Mouse (Mus musculus) hindbrain, embryonic 10.5 days (tissue): ENCODE measurements around the gene Cmip. TPM values are rescaled to one million over a fixed set of nuclear protein-coding genes. Genes with fewer than 3 reads are reported as not detected.
A peak's percentile ranks its signal among the peaks of the same experiment; 100 is the strongest.
"Not testable (repeated sequence)": the region's sequence is repeated elsewhere in the genome, so short reads cannot be mapped to it uniquely, and the experiment has no call there.

ENCODE experiments used
- DNase-seq: peaks from one replicate; pipeline ENCODE4 v3.0.0-alpha.2; 2017; ENCODE audit warnings: low spot score
- H3K27ac ChIP-seq: fragments of 300-500 bp; sonication (generic); 2 replicates; pipeline ENCODE4 v1.5.1; 2016; ENCODE audit warnings: mild to moderate bottlenecking, moderate library complexity
- H3K27me3 ChIP-seq: fragments of 300-500 bp; sonication (generic); 2 replicates; pipeline ENCODE4 v1.6.1; 2016; ENCODE audit warnings: mild to moderate bottlenecking; ENCODE audit not compliant: poor library complexity, insufficient read depth, severe bottlenecking
- H3K36me3 ChIP-seq: fragments of 300-500 bp; sonication (generic); 2 replicates; pipeline ENCODE4 v1.6.1; 2016; ENCODE audit warnings: mild to moderate bottlenecking, moderate library complexity
- H3K4me1 ChIP-seq: fragments of 300-500 bp; sonication (generic); replicated peaks from 2 replicates; pipeline ENCODE4 v1.6.1; 2016; ENCODE audit warnings: mild to moderate bottlenecking
- H3K4me3 ChIP-seq: fragments of 300-500 bp; sonication (generic); 2 replicates; pipeline ENCODE4 v1.5.1; 2016; ENCODE audit warnings: mild to moderate bottlenecking, moderate library complexity
- H3K9me3 ChIP-seq: fragments of 300-500 bp; sonication (generic); 2 replicates; pipeline ENCODE4 v1.6.1; 2016; ENCODE audit warnings: mild to moderate bottlenecking, moderate library complexity
- WGBS: fragments of 180-500 bp; shearing (Covaris S2); methylation state at CpG from one replicate; pipeline ENCODE4 v1.1.7; 2016; 5-methylcytosine and 5-hydroxymethylcytosine counted together
- polyA plus RNA-seq: library from polyadenylated mRNA; unstranded; fragments of >200 nt; fragmentation: Nextera tagmentation; extraction: Ambion mirVana; gene quantifications from 2 replicates; pipeline ENCODE4 v1.2.1, GENCODE M21; 2016

Gene Cmip
- polyA plus RNA-seq, 1 experiment from 2014 or later, result 14.0 TPM

DNA sequence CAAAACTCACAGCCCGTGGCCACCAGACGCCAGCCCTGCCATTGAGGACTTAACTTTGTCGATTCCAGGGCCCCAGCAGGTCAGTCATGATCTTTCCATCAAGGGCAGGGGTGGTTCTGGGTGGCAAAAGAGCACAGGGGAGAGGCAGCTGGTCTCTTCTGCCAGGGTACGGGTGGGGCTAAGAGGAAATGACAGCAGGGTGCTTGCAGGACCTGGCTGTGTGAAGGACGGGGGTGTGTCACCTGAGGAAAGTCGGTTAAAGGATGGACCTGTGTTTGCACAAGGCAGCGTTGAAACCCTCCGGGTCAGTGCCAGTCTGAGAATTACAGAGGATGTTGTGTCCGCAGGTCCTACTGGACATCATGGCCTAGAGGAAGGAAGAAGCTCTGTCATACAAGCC, 161.0 kb downstream of the Cmip start:
- no peak overlapping the region for H3K27ac ChIP-seq
- H3K4me1 ChIP-seq, result 0 out of 2 replicates have a peak, but pooled peaks cover 3% of the 10 kb centered on the region
- no peaks in the 10 kb centered on the region for H3K27me3 ChIP-seq
- no peaks in the 10 kb centered on the region for H3K9me3 ChIP-seq
- DNase-seq, result no peak
- WGBS, result 92% methylated on average over 9 of the region's 9 CpGs
- H3K4me3 ChIP-seq, result no peak overlapping the region
- peaks cover 53% of the 10 kb centered on the region for H3K36me3 ChIP-seq

GRCm38 (mm10) chr8:117420841-117421534, 164.1 kb downstream of the Cmip start:
- 0 out of 2 replicates have a peak, but pooled peaks cover 3% of the 10 kb centered on the region for H3K4me1 ChIP-seq
- no peaks in the 10 kb centered on the region for H3K27me3 ChIP-seq
- no peaks in the 10 kb centered on the region for H3K9me3 ChIP-seq
- peak overlapping the region; percentile 23; the same call in 1 of the 2 replicates for H3K27ac ChIP-seq
- H3K36me3 ChIP-seq, result peaks cover 74% of the 10 kb centered on the region
- WGBS, result 84% methylated on average over 17 of the region's 17 CpGs
- DNase-seq, result no peak
- no peak overlapping the region for H3K4me3 ChIP-seq

DNA sequence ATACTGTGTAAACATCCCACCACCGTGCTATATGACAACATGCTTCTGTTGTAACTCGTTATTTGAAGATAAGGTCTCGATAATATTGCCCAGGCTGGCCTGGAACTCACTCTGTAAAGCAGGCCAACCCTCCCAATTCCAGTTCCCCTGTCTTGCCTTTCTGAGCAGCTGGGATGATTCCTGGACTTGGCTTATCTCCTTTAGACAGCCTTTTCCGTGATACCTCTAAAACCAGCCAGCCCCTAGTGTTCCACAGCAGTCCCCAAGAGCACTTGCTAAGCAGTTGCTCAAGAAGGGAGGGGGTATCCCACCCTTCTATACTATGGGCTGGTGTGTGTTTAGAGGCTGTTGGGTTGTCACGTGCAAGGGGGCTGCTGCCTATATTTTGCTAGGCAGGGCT, 165.0 kb downstream of the Cmip start:
- Histone ChIP-seq H3K36me3 (peaks cover 75% of the 10 kb centered on the region), H3K27ac (no peak overlapping the region), H3K9me3 (no peaks in the 10 kb centered on the region), H3K4me3 (no peak overlapping the region), H3K4me1 (0 out of 2 replicates have a peak, but pooled peaks cover 3% of the 10 kb centered on the region), H3K27me3 (no peaks in the 10 kb centered on the region)
- 86% methylated on average over 5 of the region's 5 CpGs for WGBS
- no peak for DNase-seq

DNA sequence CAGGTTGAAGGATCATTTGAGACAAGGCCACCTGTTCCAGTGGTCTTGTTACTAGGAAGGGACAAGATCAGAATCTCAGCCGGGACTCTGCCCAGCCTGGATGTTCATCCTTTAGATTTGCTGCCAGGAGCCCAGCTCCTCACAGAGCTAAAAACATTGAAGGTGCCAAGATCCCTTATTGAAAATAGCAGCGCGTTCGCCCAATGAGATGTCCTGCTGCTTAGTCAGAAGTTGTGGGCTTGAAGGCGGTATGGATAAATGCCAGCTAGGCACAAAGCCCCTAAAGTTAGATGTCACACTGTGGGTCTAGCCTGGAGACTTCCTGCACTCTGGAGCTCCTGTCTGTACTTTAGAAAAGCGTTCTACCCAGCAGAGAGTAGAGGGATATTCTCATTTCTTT, 165.5 kb downstream of the Cmip start:
- H3K4me1 ChIP-seq, result 0 out of 2 replicates have a peak, but pooled peaks cover 3% of the 10 kb centered on the region
- H3K27ac ChIP-seq, result no peak overlapping the region
- no peak overlapping the region for H3K4me3 ChIP-seq
- WGBS, result 90% methylated on average over 6 of the region's 6 CpGs
- H3K36me3 ChIP-seq, result peaks cover 75% of the 10 kb centered on the region
- no peaks in the 10 kb centered on the region for H3K27me3 ChIP-seq
- no peaks in the 10 kb centered on the region for H3K9me3 ChIP-seq
- DNase-seq, result no peak

DNA sequence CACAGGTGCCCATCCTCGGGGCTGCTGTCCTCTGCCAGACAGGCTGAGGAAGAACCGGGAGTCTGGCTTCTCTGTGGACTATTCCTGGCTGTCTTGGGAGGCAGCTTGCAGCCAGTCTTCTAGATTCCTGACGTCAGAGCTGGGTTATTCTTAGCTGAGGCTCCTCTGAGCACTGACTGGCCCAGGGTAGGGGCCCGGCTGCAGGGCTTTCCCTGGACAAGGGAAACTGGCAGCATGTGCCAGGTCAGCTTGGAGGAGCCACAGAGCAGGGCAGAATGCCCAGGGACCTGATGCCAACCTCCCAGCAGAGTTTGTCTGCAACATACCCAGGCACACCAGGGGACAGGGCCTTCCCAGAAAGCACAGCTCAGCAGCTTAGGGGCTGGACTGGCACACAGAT, 166.2 kb downstream of the Cmip start:
- H3K27me3 ChIP-seq, result no peaks in the 10 kb centered on the region
- no peak overlapping the region for H3K4me3 ChIP-seq
- 0 out of 2 replicates have a peak, but pooled peaks cover 3% of the 10 kb centered on the region for H3K4me1 ChIP-seq
- H3K36me3 ChIP-seq, result peaks cover 74% of the 10 kb centered on the region
- no peaks in the 10 kb centered on the region for H3K9me3 ChIP-seq
- H3K27ac ChIP-seq, result no peak overlapping the region
- DNase-seq, result no peak
- 90% methylated on average over 4 of the region's 4 CpGs for WGBS

- 88% methylated on average over 8 of the region's 8 CpGs for WGBS
Measured at GRCm38 (mm10) chr8:117427816-117428215, 171.0 kb downstream of the Cmip start.

GRCm38 (mm10) chr8:117428524-117429162, 171.8 kb downstream of the Cmip start:
- Histone ChIP-seq H3K4me1 (peaks cover 9% of the 10 kb centered on the region; the same call in 1 of the 2 replicates), H3K9me3 (no peaks in the 10 kb centered on the region), H3K36me3 (peaks cover 94% of the 10 kb centered on the region), H3K27ac (peak overlapping the region; percentile 8; the same call in 1 of the 2 replicates), H3K27me3 (no peaks in the 10 kb centered on the region), H3K4me3 (no peak overlapping the region)
- DNase-seq, result no peak
- 81% methylated on average over 21 of the region's 21 CpGs for WGBS

More at GRCm38 (mm10) chr8:117427816-117428215, 171.0 kb downstream of the Cmip start:
- not testable (repeated sequence) for H3K27ac ChIP-seq, H3K4me1 ChIP-seq, DNase-seq, H3K4me3 ChIP-seq, H3K27me3 ChIP-seq, H3K9me3 ChIP-seq
- H3K36me3 ChIP-seq, result peaks cover 94% of the 10 kb centered on the region

DNA sequence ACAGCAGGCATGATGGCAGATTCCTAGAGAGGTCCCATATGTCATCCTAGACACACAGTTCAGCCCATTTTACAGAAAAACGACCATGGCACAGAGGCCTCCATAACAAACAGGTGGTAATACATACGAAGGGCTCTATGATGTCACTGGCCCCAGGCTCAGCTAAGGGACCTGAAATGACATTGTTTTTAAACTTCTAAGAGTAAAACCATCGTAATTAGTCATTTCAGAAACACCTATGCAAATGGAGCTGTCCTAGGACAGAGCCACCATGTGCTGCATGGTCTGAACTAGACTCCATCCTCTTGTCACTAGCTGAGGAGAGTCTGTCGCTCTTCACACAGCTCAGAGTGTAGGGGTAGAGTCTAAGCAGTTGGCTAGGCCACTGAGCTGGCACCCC, 173.8 kb downstream of the Cmip start:
- 89% methylated on average over 4 of the region's 4 CpGs for WGBS
- Histone ChIP-seq H3K9me3 (no peaks in the 10 kb centered on the region), H3K4me1 (peaks cover 9% of the 10 kb centered on the region; the same call in 1 of the 2 replicates), H3K4me3 (no peak overlapping the region), H3K27me3 (no peaks in the 10 kb centered on the region), H3K36me3 (peaks cover 94% of the 10 kb centered on the region), H3K27ac (no peak overlapping the region)
- no peak for DNase-seq

DNA sequence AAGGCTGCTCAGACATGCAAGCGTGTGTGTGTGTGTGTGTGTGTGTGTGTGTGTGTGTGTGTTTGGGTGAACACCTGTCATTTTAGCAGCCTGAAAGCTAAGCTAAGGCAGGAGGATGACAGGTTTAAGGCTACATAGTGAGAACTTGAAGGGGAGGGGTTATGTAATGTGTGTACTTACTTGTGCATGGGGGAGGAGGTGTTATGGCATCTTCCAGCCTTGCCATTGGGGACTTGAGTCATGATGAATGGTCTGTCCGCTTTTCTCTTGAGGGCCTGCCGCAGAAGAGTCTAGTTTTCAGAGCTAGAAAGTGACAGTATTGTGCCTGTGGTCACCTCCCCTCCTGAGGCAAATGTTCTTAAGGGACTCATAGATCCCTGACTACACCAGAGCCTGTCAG, 174.7 kb downstream of the Cmip start:
- no peaks in the 10 kb centered on the region for H3K9me3 ChIP-seq
- H3K27me3 ChIP-seq, result no peaks in the 10 kb centered on the region
- peaks cover 94% of the 10 kb centered on the region for H3K36me3 ChIP-seq
- 93% methylated on average over 3 of the region's 3 CpGs for WGBS
- no peak for DNase-seq
- H3K4me3 ChIP-seq, result no peak overlapping the region
- no peak overlapping the region for H3K27ac ChIP-seq
- H3K4me1 ChIP-seq, result peaks cover 9% of the 10 kb centered on the region; the same call in 1 of the 2 replicates

GRCm38 (mm10) chr8:117432111-117432510, 175.2 kb downstream of the Cmip start:
- H3K27me3 ChIP-seq, result no peaks in the 10 kb centered on the region
- H3K27ac ChIP-seq, result no peak overlapping the region
- peaks cover 9% of the 10 kb centered on the region; the same call in 1 of the 2 replicates for H3K4me1 ChIP-seq
- peaks cover 94% of the 10 kb centered on the region for H3K36me3 ChIP-seq
- H3K9me3 ChIP-seq, result no peaks in the 10 kb centered on the region
- H3K4me3 ChIP-seq, result no peak overlapping the region
- 87% methylated on average over 8 of the region's 8 CpGs for WGBS
- DNase-seq, result no peak

DNA sequence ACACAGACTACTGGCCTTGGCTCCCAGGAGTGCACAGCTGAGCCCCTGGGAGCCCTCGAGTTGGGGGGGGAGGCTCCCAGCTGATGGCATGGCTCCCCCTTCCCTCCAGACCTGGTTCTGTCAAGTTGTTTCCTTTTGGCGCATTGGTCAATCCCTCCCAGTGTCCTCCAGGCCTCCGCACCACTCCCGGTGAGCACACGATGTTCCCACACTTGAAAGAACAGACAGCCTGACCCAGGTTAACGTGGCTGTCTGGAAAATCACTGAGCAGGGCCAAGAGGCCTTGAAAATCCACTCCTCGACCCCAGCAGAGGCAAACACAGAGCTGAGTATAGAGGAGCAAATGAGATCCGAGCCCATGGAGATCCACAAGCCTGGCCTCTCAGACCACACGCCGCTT, 177.1 kb downstream of the Cmip start:
- H3K9me3 ChIP-seq, result no peaks in the 10 kb centered on the region
- WGBS, result 90% methylated on average over 10 of the region's 10 CpGs
- H3K36me3 ChIP-seq, result peaks cover 96% of the 10 kb centered on the region
- H3K27ac ChIP-seq, result no peak overlapping the region
- no peak overlapping the region for H3K4me3 ChIP-seq
- H3K4me1 ChIP-seq, result peaks cover 4% of the 10 kb centered on the region; the same call in 1 of the 2 replicates
- H3K27me3 ChIP-seq, result no peaks in the 10 kb centered on the region
- no peak for DNase-seq

- no peaks in the 10 kb centered on the region for H3K27me3 ChIP-seq
- WGBS, result 95% methylated on average over 15 of the region's 15 CpGs
- no peak overlapping the region for H3K27ac ChIP-seq
- no peaks in the 10 kb centered on the region for H3K9me3 ChIP-seq
- peaks cover 90% of the 10 kb centered on the region for H3K36me3 ChIP-seq
- H3K4me1 ChIP-seq, result peaks cover 4% of the 10 kb centered on the region; the same call in 1 of the 2 replicates
- no peak for DNase-seq
- no peak overlapping the region for H3K4me3 ChIP-seq
Measured at GRCm38 (mm10) chr8:117436786-117437185, 179.9 kb downstream of the Cmip start.

DNA sequence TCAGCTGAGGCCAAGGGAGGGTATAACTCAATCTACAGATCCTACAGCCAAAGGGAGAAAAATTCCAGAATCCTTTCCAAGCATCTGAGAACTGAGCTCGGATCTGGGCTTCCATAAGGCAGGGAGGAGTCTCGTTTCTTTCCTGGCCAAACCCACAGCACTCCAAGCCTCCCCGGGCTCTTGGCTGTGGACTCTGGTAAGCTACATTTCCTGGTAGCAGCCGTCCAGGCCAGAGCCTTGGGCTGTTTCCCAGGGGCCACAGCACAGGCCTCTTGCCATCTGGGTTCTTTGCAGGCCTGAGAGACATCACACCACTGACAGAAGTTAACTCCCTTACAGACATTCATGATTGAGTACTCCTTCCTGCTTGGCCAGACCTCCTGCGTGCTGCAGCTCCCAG, 180.8 kb downstream of the Cmip start:
- H3K27ac ChIP-seq, result no peak overlapping the region
- peaks cover 84% of the 10 kb centered on the region for H3K36me3 ChIP-seq
- H3K9me3 ChIP-seq, result no peaks in the 10 kb centered on the region
- WGBS, result 87% methylated on average over 5 of the region's 5 CpGs
- no peaks in the 10 kb centered on the region for H3K4me1 ChIP-seq
- H3K27me3 ChIP-seq, result no peaks in the 10 kb centered on the region
- DNase-seq, result no peak
- H3K4me3 ChIP-seq, result no peak overlapping the region
